Mouse (Mus musculus) heart, adult 2 months (tissue): ENCODE data around the gene Gm11549. TPM values are rescaled to one million over a fixed set of nuclear protein-coding genes. Genes with fewer than 3 reads are reported as not detected.

Source experiments
- DNase-seq, 2 experiments: peaks; one replicate each; pipeline ENCODE4 v3.0.0; 2021
- H3K27ac ChIP-seq: fragments of 200-600 bp; 2 replicates; pipeline ENCODE4 v1.8.1; 2022
- H3K27me3 ChIP-seq: fragments of 200-500 bp; 2 replicates; pipeline ENCODE4 v1.6.1; 2012; ENCODE audit warnings: mild to moderate bottlenecking, low read length, inconsistent platforms, mixed read lengths; ENCODE audit not compliant: control insufficient read depth, insufficient read depth
- H3K36me3 ChIP-seq: fragments of 200-500 bp; 2 replicates; pipeline ENCODE4 v1.6.1; 2012; ENCODE audit warnings: low read length, inconsistent platforms; ENCODE audit not compliant: control insufficient read depth, insufficient read depth
- H3K4me1 ChIP-seq: fragments of 200-500 bp; 2 replicates; pipeline ENCODE4 v1.6.1; 2011; ENCODE audit warnings: low read length; ENCODE audit not compliant: control insufficient read depth, insufficient read depth
- H3K4me3 ChIP-seq: fragments of 200-600 bp; 2 replicates; pipeline ENCODE4 v1.8.1; 2022
- H3K79me2 ChIP-seq: fragments of 200-500 bp; replicated peaks from 2 replicates; pipeline ENCODE4 v1.6.1; 2012; ENCODE audit warnings: mild to moderate bottlenecking, inconsistent platforms, low read length, moderate library complexity, mixed read lengths; ENCODE audit not compliant: control insufficient read depth, insufficient read depth
- H3K9ac ChIP-seq: fragments of 200-500 bp; 2 replicates; pipeline ENCODE4 v1.6.1; 2012; ENCODE audit warnings: low read depth, mild to moderate bottlenecking, control low read depth, inconsistent platforms, low read length, mixed read lengths
- CTCF ChIP-seq: fragments of 200-600 bp; IDR thresholded peaks from 2 replicates; pipeline ENCODE4 v1.8.1; 2022; ENCODE audit warnings: antibody characterized with exemption, mild to moderate bottlenecking, moderate library complexity
- EP300 ChIP-seq: fragments of 200-500 bp; IDR thresholded peaks from 2 replicates; pipeline ENCODE4 v1.6.1; 2011; ENCODE audit warnings: low read depth, low read length, control low read depth; ENCODE audit not compliant: insufficient read depth
- POLR2A ChIP-seq: fragments of 200-500 bp; IDR thresholded peaks from 2 replicates; pipeline ENCODE4 v1.6.1; 2011; ENCODE audit warnings: mild to moderate bottlenecking, low read depth, low read length, control low read depth; ENCODE audit not compliant: insufficient read depth
- WGBS: fragments of 180-500 bp; shearing (Covaris S2); methylation state at CpG from one replicate; pipeline ENCODE4 v1.1.7; 2018; 5-methylcytosine and 5-hydroxymethylcytosine counted together
- intact Hi-C: fragments of 180-260 bp; cut with DNase I; formaldehyde crosslinking; loops from one replicate; pipeline ENCODE4 v1.15.1; 2025
- polyA plus RNA-seq: library from polyadenylated mRNA; depleted of rRNA; stranded (reverse); fragments of >200 nt; gene quantifications from 2 replicates; pipeline ENCODE4 v1.2.3, GENCODE M21; 2012
- total RNA-seq, 2 experiments: library from RNA; stranded (reverse); gene quantifications; 2 replicates each; pipeline ENCODE4 v1.2.3; 2021

Gene Gm11549
- total and polyA plus RNA-seq, 3 experiments, result not detected

DNA sequence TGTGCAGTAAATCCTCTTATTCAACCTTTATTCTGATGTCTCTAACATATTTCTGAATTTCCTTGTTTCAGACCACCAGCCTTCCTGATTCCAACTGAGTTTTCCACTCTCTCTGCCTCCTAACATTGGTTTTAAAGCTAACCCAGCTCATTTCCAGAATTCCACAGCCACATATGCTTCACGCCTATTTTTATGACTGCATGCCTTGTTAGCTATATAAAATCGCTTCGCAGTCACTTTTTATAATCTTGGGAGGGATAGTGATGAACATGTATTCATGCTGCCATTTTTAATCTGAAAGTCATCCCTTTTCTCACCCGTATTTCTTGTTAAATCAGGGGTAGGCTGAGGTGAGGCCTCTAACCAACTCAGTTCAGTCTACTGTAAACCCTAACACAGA, 37.3 kb downstream of the Gm11549 start:
- no peaks in the 10 kb centered on the region for H3K27me3 ChIP-seq
- H3K9ac ChIP-seq, result no peak overlapping the region
- peaks cover 4% of the 10 kb centered on the region for H3K4me1 ChIP-seq
- H3K27ac ChIP-seq, result no peak overlapping the region
- no peak overlapping the region for H3K4me3 ChIP-seq
- intact Hi-C loops, result no loop called here
- H3K79me2 ChIP-seq, result no peaks in the 10 kb centered on the region
- H3K36me3 ChIP-seq, result peaks cover 4% of the 10 kb centered on the region
- TF ChIP-seq CTCF, result no peak
- TF ChIP-seq POLR2A, result no peak
- 95% methylated on average over 4 of the region's 4 CpGs for whole genome bisulfite sequencing
- DNase-seq, result no peak

DNA sequence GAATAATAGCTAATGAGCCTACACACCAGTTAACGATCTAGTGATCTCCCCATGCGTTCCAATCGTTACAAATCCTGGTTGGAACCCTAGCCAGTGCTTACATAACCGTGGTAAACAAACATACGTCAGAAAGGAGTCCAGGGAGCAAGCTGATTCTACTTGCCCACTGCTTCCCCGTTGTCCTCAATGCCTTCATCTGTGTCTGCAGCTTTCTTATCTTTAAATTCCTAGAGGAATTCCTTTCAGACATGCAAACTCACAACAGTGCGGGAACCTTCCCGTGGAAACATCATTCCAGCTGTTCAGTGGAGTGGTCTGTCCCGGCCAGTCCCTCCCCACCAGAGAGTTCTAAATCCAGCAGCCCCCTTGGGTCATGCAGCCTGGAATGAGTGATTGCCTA, 38.7 kb downstream of the Gm11549 start:
- intact Hi-C loops, result no loop called here
- Histone ChIP-seq H3K27me3 (no peaks in the 10 kb centered on the region), H3K36me3 (peaks cover 4% of the 10 kb centered on the region), H3K4me1 (peaks cover 4% of the 10 kb centered on the region), H3K27ac (no peak overlapping the region; the same call in 1 of the 2 replicates), H3K79me2 (no peaks in the 10 kb centered on the region), H3K4me3 (no peak overlapping the region), H3K9ac (no peak overlapping the region)
- no peak for DNase-seq
- 26% methylated on average over 9 of the region's 9 CpGs for WGBS
- no peak for TF ChIP-seq EP300
- no peak for TF ChIP-seq CTCF
- TF ChIP-seq POLR2A, result no peak

GRCm38 (mm10) chr3:36481776-36482193, 39.8 kb downstream of the Gm11549 start:
- 3% methylated on average over 11 of the region's 11 CpGs for WGBS

GRCm38 (mm10) chr3:36480486-36480885, 41.1 kb downstream of the Gm11549 start:
- DNase-seq, result no peak
- Histone ChIP-seq H3K27ac (no peak overlapping the region), H3K4me3 (no peak overlapping the region), H3K9ac (no peak overlapping the region), H3K27me3 (no peaks in the 10 kb centered on the region), H3K36me3 (peaks cover 4% of the 10 kb centered on the region), H3K4me1 (peaks cover 4% of the 10 kb centered on the region), H3K79me2 (no peaks in the 10 kb centered on the region)
- intact Hi-C loops, result no loop called here
- WGBS, result 78% methylated on average over 2 of the region's 2 CpGs
- TF ChIP-seq POLR2A (no peak), EP300 (no peak), CTCF (no peak)

More at GRCm38 (mm10) chr3:36481776-36482193, 39.8 kb downstream of the Gm11549 start:
- H3K36me3 ChIP-seq, result peaks cover 4% of the 10 kb centered on the region
- no peaks in the 10 kb centered on the region for H3K79me2 ChIP-seq
- DNase-seq, result peak; percentile 71 to 81
- intact Hi-C loops, result no loop called here
- no peak for TF ChIP-seq POLR2A
- 0 out of 2 replicates have a peak, but pooled peaks have one; percentile 26 for TF ChIP-seq EP300
- peak overlapping the region; percentile 74 for H3K27ac ChIP-seq
- peaks cover 4% of the 10 kb centered on the region for H3K4me1 ChIP-seq
- H3K4me3 ChIP-seq, result peak overlapping the region; percentile 1; the same call in 1 of the 2 replicates
- no peaks in the 10 kb centered on the region for H3K27me3 ChIP-seq
- 0 out of 2 replicates have a peak overlapping the region, but pooled peaks have one; percentile 2 for H3K9ac ChIP-seq

DNA sequence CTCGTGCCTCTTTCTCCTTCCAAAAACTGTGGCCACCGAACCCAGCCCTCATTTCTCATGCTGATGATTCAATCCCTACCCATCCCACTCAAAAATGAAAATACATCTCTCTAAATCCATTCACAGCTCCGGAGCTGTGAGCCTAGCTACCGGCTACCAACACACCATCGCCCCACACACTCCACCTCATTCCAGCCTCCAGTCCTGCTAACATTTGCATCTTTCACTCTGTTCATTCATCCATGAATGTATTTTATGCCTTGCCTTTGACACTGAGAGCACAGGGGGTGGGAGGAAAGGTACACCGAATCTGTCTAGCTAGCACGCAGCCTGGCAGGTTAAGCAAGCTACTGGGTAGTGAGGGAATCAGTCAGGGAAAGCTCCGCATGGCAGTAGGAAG, 42.8 kb downstream of the Gm11549 start:
- TF ChIP-seq POLR2A, result no peak
- TF ChIP-seq EP300, result no peak
- no peak for TF ChIP-seq CTCF
- Histone ChIP-seq H3K27me3 (no peaks in the 10 kb centered on the region), H3K27ac (no peak overlapping the region), H3K79me2 (no peaks in the 10 kb centered on the region), H3K4me1 (peaks cover 5% of the 10 kb centered on the region), H3K4me3 (no peak overlapping the region), H3K9ac (no peak overlapping the region), H3K36me3 (peaks cover 4% of the 10 kb centered on the region)
- DNase-seq, result no peak
- 98% methylated on average over 8 of the region's 8 CpGs for WGBS
- intact Hi-C loops, result loop anchor here (5.0 to 10.0 kb wide), 4 partner anchors 74 to 544 kb away; partner anchors contain the start of genes Acad9, Ccna2, Dcun1d1 and Exosc9

- TF ChIP-seq POLR2A (no peak), EP300 (no peak), CTCF (no peak)
- DNase-seq, result peak; percentile 26 to 50
- Histone ChIP-seq H3K27ac (peak overlapping the region; percentile 98), H3K4me3 (peak overlapping the region; percentile 100), H3K4me1 (peaks cover 9% of the 10 kb centered on the region), H3K36me3 (peaks cover 9% of the 10 kb centered on the region), H3K79me2 (no peaks in the 10 kb centered on the region), H3K27me3 (no peaks in the 10 kb centered on the region), H3K9ac (peak overlapping the region; percentile 54)
- intact Hi-C loops, result loop anchor here (1.0 to 10.0 kb wide), 5 partner anchors 19 to 542 kb away; partner anchors contain the start of genes Acad9, Ccna2, Dcun1d1 and Exosc9
- WGBS, result 24% methylated on average over 20 of the region's 20 CpGs
Observed at GRCm38 (mm10) chr3:36476261-36477155, 45.1 kb downstream of the Gm11549 start.
